In the genomic region with DNA sequence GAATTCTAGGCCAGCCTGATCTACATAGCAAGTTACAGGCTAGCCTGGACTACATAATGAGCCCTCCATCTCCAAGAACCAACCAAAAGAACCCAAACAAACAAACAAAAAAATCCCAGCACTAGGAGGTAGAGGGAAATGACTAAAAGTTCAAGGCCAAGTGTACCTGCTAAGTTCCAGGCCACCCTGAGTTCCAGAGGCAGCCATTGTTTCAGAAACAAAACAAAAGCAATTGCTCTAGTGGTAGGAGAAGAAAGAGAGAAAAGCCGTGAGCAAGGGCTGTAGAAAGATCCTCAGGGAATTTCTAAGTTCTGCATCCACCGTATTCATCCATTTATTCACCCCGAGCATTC, we compare ENCODE assay signal across 8 mouse cellular contexts. TPM values are rescaled to one million over a fixed set of nuclear protein-coding genes. Genes with fewer than 3 reads are reported as not detected.
DNase-seq lines count a peak whose midpoint lies in the region; ATAC-seq and TF ChIP-seq lines count a peak whose summit lies in the region.

No protein-coding gene starts in this region.

- peak overlapping the region; percentile 90; the same call in 1 of the 2 replicates for H3K9ac ChIP-seq in liver, adult 2 months (ENCODE audit: low read depth, low read length)
- peak overlapping the region; percentile 96 for H3K9ac ChIP-seq in embryonic facial prominence, embryonic 12.5 days
- H3K9ac ChIP-seq in intestine, embryonic 16.5 days (ENCODE audit: low read depth, low read length), result peak overlapping the region; percentile 91
- H3K9ac ChIP-seq in neural tube, embryonic 14.5 days (replicated peaks; ENCODE audit: low read depth, low read length), result peak overlapping the region; percentile 82

- 1% methylated on average over 3 of the region's 3 CpGs for WGBS in liver, adult 2 months
- WGBS in embryonic facial prominence, embryonic 12.5 days, result 0% methylated on average over 3 of the region's 3 CpGs
- 3% methylated on average over 3 of the region's 3 CpGs for WGBS in intestine, embryonic 16.5 days
- 0% methylated on average over 3 of the region's 3 CpGs for WGBS in neural tube, embryonic 14.5 days

- ATAC-seq in embryonic facial prominence, embryonic 12.5 days (ENCODE audit: insufficient number of reproducible peaks, insufficient read depth, low FRiP score, low TSS enrichment), result no peak
- ATAC-seq in intestine, embryonic 16.5 days, result no peak
- ATAC-seq in neural tube, embryonic 14.5 days (ENCODE audit: low read depth), result no peak

- H3K4me2 ChIP-seq in embryonic facial prominence, embryonic 12.5 days (replicated peaks), result peak overlapping the region; percentile 82
- H3K4me2 ChIP-seq in intestine, embryonic 16.5 days (ENCODE audit: low read depth, low read length), result peak overlapping the region; percentile 89
- H3K4me2 ChIP-seq in neural tube, embryonic 14.5 days (ENCODE audit: low read depth, low read length), result peak overlapping the region; percentile 65

- H3K36me3 ChIP-seq in liver, adult 2 months (ENCODE audit: control insufficient read depth, insufficient read depth, low read length), result peaks cover 9% of the 10 kb centered on the region
- H3K36me3 ChIP-seq in embryonic facial prominence, embryonic 12.5 days, result no peaks in the 10 kb centered on the region
- H3K36me3 ChIP-seq in intestine, embryonic 16.5 days (ENCODE audit: control insufficient read depth, insufficient read depth, low read length), result no peaks in the 10 kb centered on the region
- H3K36me3 ChIP-seq in neural tube, embryonic 14.5 days (ENCODE audit: control insufficient read depth, insufficient read depth, low read length), result no peaks in the 10 kb centered on the region

- peaks cover 12% of the 10 kb centered on the region for H3K79me2 ChIP-seq in liver, adult 2 months (ENCODE audit: control insufficient read depth, insufficient read depth, low read length)

- peak overlapping the region; percentile 76 for H3K4me3 ChIP-seq in liver, adult 2 months (ENCODE audit: insufficient read depth, low read depth, low read length)
- peak overlapping the region; percentile 77 for H3K4me3 ChIP-seq in embryonic facial prominence, embryonic 12.5 days
- peak overlapping the region; percentile 66 for H3K4me3 ChIP-seq in intestine, embryonic 16.5 days (ENCODE audit: low read length)
- peak overlapping the region; percentile 69 for H3K4me3 ChIP-seq in neural tube, embryonic 14.5 days (ENCODE audit: low read depth, low read length)

- TF ChIP-seq POLR2A in liver, adult 2 months (IDR thresholded peaks at IDR 0.05; ENCODE audit: extremely low read depth, insufficient read depth, low read length), result no peak

- no peak for DNase-seq in liver, adult 2 months (ENCODE audit: extremely low read depth, low read depth, low spot score)
- DNase-seq in liver (no peak), MN1 (ENCODE audit: low spot score) (no peak)
- no peak for DNase-seq in adrenal gland, postnatal 25 days
- DNase-seq in thymus, adult 18-20 months, result no peak

- H3K9me3 ChIP-seq in embryonic facial prominence, embryonic 12.5 days, result no peaks in the 10 kb centered on the region
- no peaks in the 10 kb centered on the region for H3K9me3 ChIP-seq in intestine, embryonic 16.5 days (ENCODE audit: control insufficient read depth, low read length)
- H3K9me3 ChIP-seq in neural tube, embryonic 14.5 days (ENCODE audit: control insufficient read depth, low read length), result no peaks in the 10 kb centered on the region

- peaks cover 10% of the 10 kb centered on the region for H3K4me1 ChIP-seq in liver, adult 2 months (ENCODE audit: control insufficient read depth, insufficient read depth, low read length)
- H3K4me1 ChIP-seq in embryonic facial prominence, embryonic 12.5 days, result peaks cover 5% of the 10 kb centered on the region
- H3K4me1 ChIP-seq in intestine, embryonic 16.5 days (ENCODE audit: control insufficient read depth, insufficient read depth, low read length), result peaks cover 6% of the 10 kb centered on the region
- peaks cover 8% of the 10 kb centered on the region; the same call in 1 of the 2 replicates for H3K4me1 ChIP-seq in neural tube, embryonic 14.5 days (ENCODE audit: control insufficient read depth, insufficient read depth, low read length)

- TF ChIP-seq CTCF in liver, adult 2 months (IDR thresholded peaks at IDR 0.05; ENCODE audit: low read depth, low read length), result no peak

- no peaks in the 10 kb centered on the region for H3K27me3 ChIP-seq in liver, adult 2 months (ENCODE audit: control insufficient read depth, insufficient read depth, low read length)
- no peaks in the 10 kb centered on the region for H3K27me3 ChIP-seq in embryonic facial prominence, embryonic 12.5 days
- H3K27me3 ChIP-seq in intestine, embryonic 16.5 days (replicated peaks; ENCODE audit: control insufficient read depth, insufficient read depth, low read length), result no peaks in the 10 kb centered on the region
- H3K27me3 ChIP-seq in neural tube, embryonic 14.5 days (ENCODE audit: control insufficient read depth, insufficient read depth, low read length), result no peaks in the 10 kb centered on the region

- H3K27ac ChIP-seq in liver, adult 2 months (replicated peaks; ENCODE audit: insufficient read depth, low read depth, low read length), result peak overlapping the region; percentile 22
- H3K27ac ChIP-seq in embryonic facial prominence, embryonic 12.5 days, result peak overlapping the region; percentile 98
- H3K27ac ChIP-seq in intestine, embryonic 16.5 days (ENCODE audit: low read length), result peak overlapping the region; percentile 84
- peak overlapping the region; percentile 90 for H3K27ac ChIP-seq in neural tube, embryonic 14.5 days (ENCODE audit: low read depth, low read length)

RNA-seq across cellular contexts. Expression of gene Sgpl1, which starts 1.8 kb away (rescaled TPM):
- total RNA-seq in liver, adult 2 months (2014; rRNA removed), result 43.7 and 57.2 TPM in 2 replicates
- 36.3 and 39.9 TPM in 2 replicates for polyA plus RNA-seq in liver, adult 2 months (2012; rRNA removed)
- 91.5 and 92.5 TPM in 2 replicates for polyA plus RNA-seq in embryonic facial prominence, embryonic 12.5 days (2016; fragmentation: Nextera tagmentation; extraction: Ambion mirVana)
- polyA plus RNA-seq in intestine, embryonic 16.5 days (2015; fragmentation: Nextera tagmentation; extraction: Ambion mirVana), result 110 and 147 TPM in 2 replicates
- polyA plus RNA-seq in neural tube, embryonic 14.5 days (2014; fragmentation: Nextera tagmentation; extraction: Ambion mirVana), result 47.9 and 66.5 TPM in 2 replicates
- total RNA-seq in adrenal gland, postnatal 25 days (2021), result 77.3 and 82.4 TPM in 2 replicates

RNA-seq across cellular contexts. Expression of gene Tbata, which starts 26.0 kb away (rescaled TPM):
- not detected in 2 replicates for total RNA-seq in liver, adult 2 months (2014; rRNA removed)
- not detected in 2 replicates for polyA plus RNA-seq in liver, adult 2 months (2012; rRNA removed)
- not detected in 2 replicates for polyA plus RNA-seq in embryonic facial prominence, embryonic 12.5 days (2016; fragmentation: Nextera tagmentation; extraction: Ambion mirVana)
- polyA plus RNA-seq in intestine, embryonic 16.5 days (2015; fragmentation: Nextera tagmentation; extraction: Ambion mirVana), result not detected in 2 replicates
- polyA plus RNA-seq in neural tube, embryonic 14.5 days (2014; fragmentation: Nextera tagmentation; extraction: Ambion mirVana), result not detected in 2 replicates
- total RNA-seq in adrenal gland, postnatal 25 days (2021), result not detected in 2 replicates

RNA-seq across cellular contexts. Expression of gene Pcbd1, which starts 56.6 kb away (rescaled TPM):
- total RNA-seq in liver, adult 2 months (2014; rRNA removed), result 330 and 347 TPM in 2 replicates
- polyA plus RNA-seq in liver, adult 2 months (2012; rRNA removed), result 340 and 409 TPM in 2 replicates
- 11.8 and 12.8 TPM in 2 replicates for polyA plus RNA-seq in embryonic facial prominence, embryonic 12.5 days (2016; fragmentation: Nextera tagmentation; extraction: Ambion mirVana)
- 246 and 248 TPM in 2 replicates for polyA plus RNA-seq in intestine, embryonic 16.5 days (2015; fragmentation: Nextera tagmentation; extraction: Ambion mirVana)
- polyA plus RNA-seq in neural tube, embryonic 14.5 days (2014; fragmentation: Nextera tagmentation; extraction: Ambion mirVana), result 38.2 and 51.2 TPM in 2 replicates
- 13.9 and 15.8 TPM in 2 replicates for total RNA-seq in adrenal gland, postnatal 25 days (2021)

Comparison
In these comparisons a context has a peak if more than half of its experiments do, and no peak if none do; other contexts are left out.
1. H3K27ac ChIP-seq: peak in every context shown above with its lines; median percentile 98 in embryonic facial prominence, embryonic 12.5 days; 90 in neural tube, embryonic 14.5 days; 84 in intestine, embryonic 16.5 days; 22 in liver, adult 2 months.